Mouse (Mus musculus) ovary, postnatal 10 days (tissue): Measurements from ENCODE around the gene Gm14214.

Source experiments
- DNase-seq: peaks from one replicate; pipeline ENCODE4 v3.0.0; 2022; ENCODE audit warnings: low spot score

Gene Gm14214

DNA sequence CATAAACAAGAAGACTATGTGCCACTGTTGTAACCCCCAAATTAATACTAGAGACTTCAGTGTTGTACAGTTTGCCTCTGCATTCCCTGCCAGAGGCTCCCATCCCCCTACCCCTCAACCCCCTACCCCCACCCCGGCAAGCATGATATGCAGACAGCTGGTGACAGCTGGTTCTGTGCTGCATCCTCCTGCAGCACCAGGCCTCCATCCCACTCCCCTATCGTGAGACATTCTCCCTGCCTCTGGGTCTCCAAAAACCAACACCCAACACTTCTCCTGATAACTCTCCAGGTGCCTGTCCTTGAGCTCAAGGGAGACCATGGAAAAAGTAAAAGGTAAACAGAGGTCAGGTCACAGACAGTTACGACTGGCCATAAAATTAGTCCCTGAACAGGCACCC is 40.1 kb downstream of the Gm14214 start:
- no peak for DNase-seq

DNA sequence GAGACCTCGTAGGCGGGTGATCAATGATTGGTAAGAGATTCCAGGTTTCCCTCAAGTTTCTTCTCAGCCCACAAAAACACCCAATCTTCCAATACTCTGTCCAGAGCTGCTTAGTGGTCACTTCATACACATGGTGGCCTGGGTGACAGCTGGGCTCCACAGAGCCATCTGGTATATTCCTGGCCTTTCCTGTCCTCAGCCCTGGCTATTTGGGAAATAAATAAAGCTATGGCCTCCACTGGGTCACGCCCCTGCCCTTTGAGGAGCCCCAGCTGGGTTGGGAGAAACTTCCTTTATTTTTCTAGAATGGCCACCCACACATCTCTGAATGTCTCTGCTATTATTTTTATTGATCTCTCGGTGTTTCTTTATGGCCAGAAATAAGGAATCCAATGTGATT is 46.4 kb downstream of the Gm14214 start:
- DNase-seq, result no peak

DNA sequence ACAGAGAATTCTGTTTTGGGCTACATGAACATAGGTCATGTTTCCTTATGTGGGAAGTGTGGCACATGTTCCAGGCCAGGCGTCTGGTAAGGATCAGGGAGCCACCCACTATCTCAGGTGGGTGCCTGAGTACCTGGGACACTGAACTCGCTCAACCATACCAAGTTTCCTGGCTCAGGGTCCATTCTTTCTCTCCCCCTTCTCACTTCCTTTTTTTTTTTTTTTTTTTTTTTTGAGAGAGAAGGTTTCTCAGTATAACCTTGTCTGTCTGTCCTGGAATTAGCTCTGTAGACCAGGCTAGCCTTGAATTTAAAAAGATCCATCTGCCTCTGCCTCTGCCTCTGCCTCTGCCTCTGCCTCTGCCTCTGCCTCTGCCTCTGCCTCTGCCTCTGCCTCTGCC is 49.5 kb downstream of the Gm14214 start:
- DNase-seq, result no peak
